In genomic region chr4:108387681-108388253, GRCm38 (mm10) we compare ENCODE assay signal across 7 mouse cellular contexts. TPM values are rescaled to one million over a fixed set of nuclear protein-coding genes. Genes with fewer than 3 reads are reported as not detected.
DNase-seq lines count a peak whose midpoint lies in the region; ATAC-seq lines count a peak whose summit lies in the region.

No protein-coding gene starts in this region.

- intact Hi-C loops in left cerebral cortex, postnatal 4 days (cut with DNase I), result no loop called here

- peak overlapping the region; percentile 90 for H3K27ac ChIP-seq in hindbrain, embryonic 10.5 days

- no peaks in the 10 kb centered on the region for H3K9me3 ChIP-seq in hindbrain, embryonic 10.5 days

- peaks cover 34% of the 10 kb centered on the region for H3K27me3 ChIP-seq in hindbrain, embryonic 10.5 days (ENCODE audit: insufficient read depth, poor library complexity, severe bottlenecking)

- peaks cover 36% of the 10 kb centered on the region for H3K4me1 ChIP-seq in hindbrain, embryonic 10.5 days (replicated peaks)

- peak; percentile 52; the same call in 1 of the 2 replicates for ATAC-seq in frontal cortex, adult (ENCODE audit: low TSS enrichment)
- peak; percentile 60 for ATAC-seq in megakaryocyte-erythroid progenitor cell, adult 5-6 weeks (replicated peaks; ENCODE audit: low FRiP score, low TSS enrichment, poor library complexity, severe bottlenecking)

- H3K36me3 ChIP-seq in hindbrain, embryonic 10.5 days, result no peaks in the 10 kb centered on the region

- peak; percentile 84 for DNase-seq in ZHBTc4 (ENCODE audit: low read depth, low spot score)
- peak; percentile 64 to 68 for DNase-seq in cerebellum, adult 18-20 months
- peak; percentile 75 for DNase-seq in hindbrain, embryonic 10.5 days (ENCODE audit: low spot score)
- DNase-seq in left cerebral cortex, postnatal 4 days, result peak; percentile 84
- DNase-seq in skeletal muscle tissue, adult 2 months (ENCODE audit: low read depth, low spot score), result peak; percentile 64

- 7% methylated on average over 18 of the region's 18 CpGs for WGBS in hindbrain, embryonic 10.5 days

- H3K4me3 ChIP-seq in hindbrain, embryonic 10.5 days, result peak overlapping the region; percentile 45

RNA-seq across cellular contexts. Expression of gene Shisal2a, which starts 4.6 kb away (rescaled TPM):
- polyA plus RNA-seq in hindbrain, embryonic 10.5 days (2016; fragmentation: Nextera tagmentation; extraction: Ambion mirVana), result 1.1 and 2.4 TPM in 2 replicates
- total RNA-seq in left cerebral cortex, postnatal 4 days (2021), result not detected
- total RNA-seq in megakaryocyte-erythroid progenitor cell, adult 5-6 weeks (2014; fragmentation: Nextera tagmentation), result not detected in 2 replicates
- total RNA-seq in megakaryocyte-erythroid progenitor cell, adult 5-6 weeks (2017), result not detected in 2 replicates

RNA-seq across cellular contexts. Expression of gene Gpx7, which starts 19.0 kb away (rescaled TPM):
- 45.9 and 56.0 TPM in 2 replicates for polyA plus RNA-seq in hindbrain, embryonic 10.5 days (2016; fragmentation: Nextera tagmentation; extraction: Ambion mirVana)
- total RNA-seq in left cerebral cortex, postnatal 4 days (2021), result 10 to 100 TPM; 15.5 to 16.2 TPM
- not detected in 2 replicates for total RNA-seq in megakaryocyte-erythroid progenitor cell, adult 5-6 weeks (2014; fragmentation: Nextera tagmentation)
- 0.61 and 0.94 TPM in 2 replicates for total RNA-seq in megakaryocyte-erythroid progenitor cell, adult 5-6 weeks (2017)

RNA-seq across cellular contexts. Expression of gene Coa7, which starts 59.8 kb away (rescaled TPM):
- polyA plus RNA-seq in hindbrain, embryonic 10.5 days (2016; fragmentation: Nextera tagmentation; extraction: Ambion mirVana), result 65.2 and 68.6 TPM in 2 replicates
- 10 to 100 TPM; 31.2 to 40.7 TPM for total RNA-seq in left cerebral cortex, postnatal 4 days (2021)
- 12.8 and 27.1 TPM in 2 replicates for total RNA-seq in megakaryocyte-erythroid progenitor cell, adult 5-6 weeks (2014; fragmentation: Nextera tagmentation)
- 5.9 and 16.1 TPM in 2 replicates for total RNA-seq in megakaryocyte-erythroid progenitor cell, adult 5-6 weeks (2017)

Comparison
In these comparisons a context has a peak if more than half of its experiments do, and no peak if none do; other contexts are left out.
1. Peak in every context shown above with its lines: DNase-seq, ATAC-seq, H3K4me3 ChIP-seq and H3K27ac ChIP-seq.
2. RNA of gene Gpx7, which starts 19.0 kb away (total RNA-seq): 15.5 to 16.2 TPM in left cerebral cortex, postnatal 4 days; 0.61 to 0.94 TPM in megakaryocyte-erythroid progenitor cell, adult 5-6 weeks; every median in the first group is over 4 times any median in the second.